Mouse (Mus musculus) hindbrain, embryonic 11.5 days (tissue): Measurements from ENCODE around the gene Bcl2l2. TPM values are rescaled to one million over a fixed set of nuclear protein-coding genes. Genes with fewer than 3 reads are reported as not detected.

Source experiments
- ATAC-seq: fragments of 200-750 bp; cut with Nextera tagmentation; 2 replicates; pipeline ENCODE4 v1.8.0; 2017; ENCODE audit warnings: mild to moderate bottlenecking, moderate TSS enrichment, moderate library complexity; ENCODE audit not compliant: low FRiP score
- DNase-seq: peaks from one replicate; pipeline ENCODE4 v3.0.0-alpha.2; 2015; ENCODE audit warnings: low spot score
- H3K27ac ChIP-seq: fragments of 300-500 bp; sonication (generic); 2 replicates; pipeline ENCODE4 v1.5.1; 2014; ENCODE audit warnings: mild to moderate bottlenecking, low read depth, low read length
- H3K27me3 ChIP-seq: fragments of 300-500 bp; sonication (generic); 2 replicates; pipeline ENCODE4 v1.6.1; 2014; ENCODE audit warnings: mild to moderate bottlenecking, low read length, moderate library complexity, mixed read lengths; ENCODE audit not compliant: control insufficient read depth, insufficient read depth
- H3K36me3 ChIP-seq: fragments of 300-500 bp; sonication (generic); 2 replicates; pipeline ENCODE4 v1.6.1; 2014; ENCODE audit warnings: mild to moderate bottlenecking, low read length, moderate library complexity, mixed read lengths; ENCODE audit not compliant: control insufficient read depth, insufficient read depth
- H3K4me1 ChIP-seq: fragments of 300-500 bp; sonication (generic); replicated peaks from 2 replicates; pipeline ENCODE4 v1.6.1; 2014; ENCODE audit warnings: low read length, mixed read lengths; ENCODE audit not compliant: control insufficient read depth, insufficient read depth
- H3K4me2 ChIP-seq: fragments of 300-500 bp; sonication (generic); replicated peaks from 2 replicates; pipeline ENCODE4 v1.6.1; 2014; ENCODE audit warnings: mild to moderate bottlenecking, low read depth, low read length
- H3K4me3 ChIP-seq: fragments of 300-500 bp; sonication (generic); 2 replicates; pipeline ENCODE4 v1.5.1; 2014; ENCODE audit warnings: low read depth, low read length
- H3K9ac ChIP-seq: fragments of 300-500 bp; sonication (generic); 2 replicates; pipeline ENCODE4 v1.6.1; 2014; ENCODE audit warnings: low read depth, low read length
- H3K9me3 ChIP-seq: fragments of 300-500 bp; sonication (generic); 2 replicates; pipeline ENCODE4 v1.6.1; 2016; ENCODE audit warnings: low read length; ENCODE audit not compliant: control insufficient read depth
- WGBS: fragments of 180-500 bp; shearing (Covaris S2); extraction: QIAGEN DNeasy Blood & Tissue Kit; methylation state at CpG from one replicate; pipeline ENCODE4 v1.1.7; 2014; 5-methylcytosine and 5-hydroxymethylcytosine counted together
- polyA plus RNA-seq: library from polyadenylated mRNA; unstranded; fragments of >200 nt; fragmentation: Nextera tagmentation; extraction: Ambion mirVana; gene quantifications from 2 replicates; pipeline ENCODE4 v1.2.1, GENCODE M21; 2014

Gene Bcl2l2
- polyA plus RNA-seq, 1 experiment from 2014 or later = 4.3 TPM

GRCm38 (mm10) chr14:54903641-54904040 is 20.5 kb downstream of the Bcl2l2 start:
- no peak for ATAC-seq
- WGBS = 91% methylated on average over 4 of the region's 4 CpGs
- H3K27ac ChIP-seq = no peak overlapping the region
- DNase-seq = no peak
- no peaks in the 10 kb centered on the region for H3K27me3 ChIP-seq
- H3K9me3 ChIP-seq = no peaks in the 10 kb centered on the region
- H3K36me3 ChIP-seq = peaks cover 2% of the 10 kb centered on the region; the same call in 1 of the 2 replicates
- no peak overlapping the region for H3K4me3 ChIP-seq
- H3K4me2 ChIP-seq = no peak overlapping the region
- no peaks in the 10 kb centered on the region for H3K4me1 ChIP-seq
- H3K9ac ChIP-seq = no peak overlapping the region

DNA sequence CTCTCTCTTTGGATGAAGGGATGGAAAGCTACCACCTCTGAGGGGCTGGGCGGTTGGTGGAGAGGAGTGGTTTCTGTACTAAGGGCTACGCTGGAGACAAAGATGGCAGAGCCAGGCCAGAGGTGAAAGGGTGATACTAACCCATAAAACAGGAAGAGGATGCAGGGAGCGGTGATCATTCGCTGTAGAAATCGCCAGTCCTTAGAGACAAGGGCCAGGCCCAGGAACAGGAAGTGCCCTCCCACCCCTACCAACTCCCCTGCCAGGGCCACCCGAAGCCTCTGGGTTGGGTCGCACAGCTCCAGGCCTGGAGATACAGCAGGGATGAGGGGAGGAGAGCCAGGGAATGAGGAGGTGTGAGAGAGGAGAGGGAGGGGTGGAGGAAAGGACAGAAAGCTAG is 25.5 kb downstream of the Bcl2l2 start:
- 85% methylated on average over 7 of the region's 7 CpGs for WGBS
- H3K4me1 ChIP-seq = no peaks in the 10 kb centered on the region

GRCm38 (mm10) chr14:54912109-54912850 is 29.1 kb downstream of the Bcl2l2 start:
- DNase-seq (peak; percentile 45), ATAC-seq (peak; percentile 78)
- H3K27me3 ChIP-seq = no peaks in the 10 kb centered on the region
- peak overlapping the region; percentile 81 for H3K4me3 ChIP-seq
- H3K27ac ChIP-seq = peak overlapping the region; percentile 74
- H3K9ac ChIP-seq = peak overlapping the region; percentile 97
- H3K4me2 ChIP-seq = peak overlapping the region; percentile 99
- no peaks in the 10 kb centered on the region for H3K4me1 ChIP-seq
- 3% methylated on average over 39 of the region's 69 CpGs for WGBS
- no peaks in the 10 kb centered on the region for H3K9me3 ChIP-seq
- H3K36me3 ChIP-seq = peaks cover 2% of the 10 kb centered on the region; the same call in 1 of the 2 replicates

More for the DNA sequence above, 25.5 kb downstream of the Bcl2l2 start:
- no peak for DNase-seq
- Histone ChIP-seq H3K27me3 (no peaks in the 10 kb centered on the region), H3K9ac (no peak overlapping the region), H3K27ac (no peak overlapping the region), H3K9me3 (no peaks in the 10 kb centered on the region), H3K4me2 (no peak overlapping the region), H3K4me3 (no peak overlapping the region), H3K36me3 (peaks cover 2% of the 10 kb centered on the region; the same call in 1 of the 2 replicates)
- ATAC-seq = no peak

- Histone ChIP-seq H3K9ac (peak within 1 kb of the TSS; percentile 97), H3K4me1 (no peaks in the 10 kb centered on the region), H3K9me3 (no peaks in the 10 kb centered on the region), H3K4me2 (peak within 1 kb of the TSS; percentile 99), H3K4me3 (peak within 1 kb of the TSS; percentile 81), H3K27ac (peak within 1 kb of the TSS; percentile 74), H3K27me3 (no peaks in the 10 kb centered on the region), H3K36me3 (no peaks in the 10 kb centered on the region)
- WGBS = under 1% methylated on average over 20 of the region's 28 CpGs
- peak; percentile 87 for DNase-seq
- ATAC-seq = peak; percentile 93
These were observed 29.7 kb downstream of the Bcl2l2 start, which contains the start of gene Slc22a17 for GRCm38 (mm10) chr14:54912886-54913285. TSS of gene Slc22a17 (minus strand) at chr14:54913132.

GRCm38 (mm10) chr14:54913343-54913742 is 30.2 kb downstream of the Bcl2l2 start:
- WGBS = 24% methylated on average over 10 of the region's 10 CpGs
- Histone ChIP-seq H3K27me3 (no peaks in the 10 kb centered on the region), H3K36me3 (no peaks in the 10 kb centered on the region), H3K4me3 (peak overlapping the region; percentile 81), H3K9ac (peak overlapping the region; percentile 97), H3K9me3 (no peaks in the 10 kb centered on the region), H3K4me1 (no peaks in the 10 kb centered on the region), H3K27ac (no peak overlapping the region), H3K4me2 (peak overlapping the region; percentile 99)
- ATAC-seq (peak; percentile 23), DNase-seq (peak; percentile 39)

GRCm38 (mm10) chr14:54920076-54920685 is 37.0 kb downstream of the Bcl2l2 start:
- DNase-seq (no peak), ATAC-seq (no peak)
- Histone ChIP-seq H3K4me2 (no peak overlapping the region), H3K4me3 (no peak overlapping the region), H3K27ac (no peak overlapping the region), H3K27me3 (no peaks in the 10 kb centered on the region), H3K9me3 (peaks cover 7% of the 10 kb centered on the region; the same call in 1 of the 2 replicates), H3K9ac (no peak overlapping the region), H3K36me3 (peaks cover 17% of the 10 kb centered on the region), H3K4me1 (no peaks in the 10 kb centered on the region)
- WGBS = 95% methylated on average over 16 of the region's 16 CpGs

DNA sequence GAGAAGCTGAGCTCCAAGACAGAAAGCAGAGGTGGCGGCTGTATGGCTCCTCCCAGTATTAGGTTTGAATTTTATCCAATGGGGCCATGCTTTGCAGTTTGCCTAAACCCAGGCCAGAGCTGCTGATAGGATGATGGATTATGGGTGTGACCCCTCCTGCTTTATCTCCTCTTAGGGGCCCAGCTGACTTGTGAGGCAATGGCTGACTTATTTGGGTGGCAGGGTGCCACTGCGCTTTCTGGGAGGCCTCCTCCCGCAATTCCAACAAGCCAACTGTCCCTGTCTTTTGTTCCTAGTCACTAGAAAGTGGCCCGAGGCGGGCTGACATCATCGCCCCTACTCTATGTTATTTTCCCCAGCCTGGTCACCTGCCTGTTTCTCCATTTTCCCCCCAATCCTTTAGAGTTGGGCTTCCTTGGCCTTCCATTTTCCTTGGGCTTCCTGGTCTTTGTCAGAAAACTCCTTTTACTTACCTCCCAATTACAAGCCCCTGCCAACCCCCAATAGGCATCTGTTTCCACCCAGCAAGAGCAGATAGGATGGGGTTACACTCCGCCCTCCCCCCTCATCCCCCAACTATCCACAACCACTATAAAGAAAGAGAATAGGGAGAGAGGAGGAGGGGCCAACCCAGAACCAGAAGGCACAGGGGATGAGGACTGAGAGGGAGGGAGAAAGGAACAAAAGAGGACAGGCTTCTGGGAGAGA is 41.6 kb downstream of the Bcl2l2 start:
- H3K27me3 ChIP-seq = no peaks in the 10 kb centered on the region
- peaks cover 7% of the 10 kb centered on the region for H3K4me1 ChIP-seq
- H3K36me3 ChIP-seq = peaks cover 14% of the 10 kb centered on the region
- peaks cover 7% of the 10 kb centered on the region; the same call in 1 of the 2 replicates for H3K9me3 ChIP-seq
- peak; percentile 58 for ATAC-seq
- H3K27ac ChIP-seq = peak overlapping the region; percentile 96
- peak overlapping the region; percentile 86 for H3K9ac ChIP-seq
- DNase-seq = peak; percentile 61
- peak overlapping the region; percentile 53 for H3K4me3 ChIP-seq
- WGBS = 10% methylated on average over 7 of the region's 7 CpGs
- H3K4me2 ChIP-seq = peak overlapping the region; percentile 93
